Mouse (Mus musculus): ENCODE data around the gene Mycbp2. TPM values are rescaled to one million over a fixed set of nuclear protein-coding genes. Genes with fewer than 3 reads are reported as not detected.

The Mycbp2 gene
- total and polyA plus RNA-seq, 3 experiments: 25.9 to 60.1 (median 29.5) TPM

GRCm38 (mm10) chr14:103065294-103066167 lies 281.1 kb downstream of the Mycbp2 start (continued):
- TF ChIP-seq TCF12 (IDR thresholded peaks at IDR 0.05; ENCODE audit: low read depth, low read length) (no peak), IRF4 (IDR thresholded peaks at IDR 0.05; ENCODE audit: low read depth, low read length) (peak; percentile 12; the same call in 1 of the 2 replicates), RAD21 (IDR thresholded peaks at IDR 0.05; ENCODE audit: low read depth, low read length) (peak; percentile 86), EP300 (IDR thresholded peaks at IDR 0.05; ENCODE audit: low read length) (no peak), CHD1 (IDR thresholded peaks at IDR 0.05; ENCODE audit: low read depth, low read length) (no peak), KAT2A (IDR thresholded peaks at IDR 0.05; ENCODE audit: insufficient replicate concordance, low read length) (no peak), MYC (IDR thresholded peaks at IDR 0.05; ENCODE audit: low read depth, low read length) (peak; percentile 84), ETS1 (conservative IDR thresholded peaks at IDR 0.05; ENCODE audit: low read depth, low read length) (no peak), POLR2AphosphoS2 (IDR thresholded peaks at IDR 0.05; ENCODE audit: low read depth, low read length) (no peak), MEF2A (IDR thresholded peaks at IDR 0.05; ENCODE audit: borderline replicate concordance, low read depth, low read length) (no peak), HCFC1 (IDR thresholded peaks at IDR 0.05; ENCODE audit: low read depth, low read length) (no peak), E2F4 (IDR thresholded peaks at IDR 0.05; ENCODE audit: insufficient replicate concordance, low read depth, low read length) (no peak), ZC3H11A (IDR thresholded peaks at IDR 0.05; ENCODE audit: low read depth, low read length) (peak; percentile 26; the same call in 1 of the 2 replicates)

Other genes with a start within 250 kb of the Mycbp2 start
- gene Fbxl3, start 247.2 kb downstream of the Mycbp2 start, total RNA-seq (2012; rRNA removed): 21.4 and 22.6 TPM in 2 replicates
- gene Fbxl3, start 247.2 kb downstream of the Mycbp2 start, total RNA-seq (2014; rRNA removed): 37.5 and 39.5 TPM in 2 replicates
- 37.1 and 43.3 TPM in 2 replicates for gene Fbxl3, start 247.2 kb downstream of the Mycbp2 start, polyA plus RNA-seq (2012; ENCODE audit: insufficient read length, low read depth)
- gene Scel, start 166.5 kb upstream of the Mycbp2 start, total RNA-seq (2012; rRNA removed): 0.04 and 0.13 TPM in 2 replicates
- 0.31 and 0.62 TPM in 2 replicates for gene Scel, start 166.5 kb upstream of the Mycbp2 start, total RNA-seq (2014; rRNA removed)
- gene Scel, start 166.5 kb upstream of the Mycbp2 start, polyA plus RNA-seq (2012; ENCODE audit: insufficient read length, low read depth): 0.30 and 0.31 TPM in 2 replicates

Data from CH12.LX (cell line).